Mouse (Mus musculus): ENCODE data around the gene Cav3. TPM values are rescaled to one million over a fixed set of nuclear protein-coding genes. Genes with fewer than 3 reads are reported as not detected.

The Cav3 gene
- total and polyA plus RNA-seq, 3 experiments = not detected

DNA sequence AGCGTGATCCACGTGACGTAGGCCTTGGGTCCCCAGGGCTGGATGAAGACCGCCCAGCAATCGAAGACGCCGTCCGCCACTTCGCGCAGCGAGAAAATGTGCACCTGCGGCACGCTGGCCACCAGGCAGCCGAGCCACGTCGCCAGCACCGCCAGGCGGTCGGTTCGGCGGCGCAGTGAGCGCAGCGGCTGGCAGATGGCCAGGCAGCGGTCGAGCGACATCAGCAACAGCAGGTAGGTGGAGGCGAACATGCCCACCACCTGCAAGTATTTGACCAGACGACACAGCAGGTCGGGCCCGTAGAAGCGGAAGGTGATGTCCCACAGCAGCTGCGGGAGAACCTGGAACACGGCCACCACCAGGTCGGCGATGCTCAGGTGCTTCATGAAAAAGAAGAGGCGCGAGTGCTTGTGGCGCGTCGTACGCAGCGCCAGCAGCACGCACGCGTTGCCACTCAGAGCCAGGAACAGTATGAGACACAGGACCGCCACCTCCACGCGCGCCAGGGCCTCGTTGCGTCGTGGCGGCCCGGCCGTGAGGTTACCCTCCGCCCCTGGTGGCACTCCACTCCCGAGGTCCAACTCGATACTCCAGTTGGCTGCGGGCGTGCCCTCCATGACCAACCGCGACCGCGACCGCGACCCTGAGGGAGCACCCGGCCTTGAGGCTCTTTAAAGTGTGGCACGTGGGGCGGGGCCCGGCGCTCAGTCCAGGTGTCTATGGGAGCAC lies 30.0 kb downstream of the Cav3 start:
- Histone ChIP-seq H3K4me2 (ENCODE audit: insufficient read depth, low read depth, poor library complexity, severe bottlenecking) (no peak overlapping the region), H3K27ac (ENCODE audit: insufficient read depth, low read depth) (no peak overlapping the region), H3K4me3 (replicated peaks in 1 of 3; ENCODE audit: low read depth in 2 of 3, low read length in 2 of 3, poor library complexity in 1 of 3) (no peak overlapping the region), H3K9me3 (replicated peaks; ENCODE audit: low read length) (peaks cover 16% of the 10 kb centered on the region), H3K27me3 (replicated peaks) (peaks cover 22% of the 10 kb centered on the region), H3K9ac (ENCODE audit: insufficient read depth, low read depth) (no peak overlapping the region), H3K79me2 (replicated peaks; ENCODE audit: control insufficient read depth, extremely low read depth, insufficient read depth, poor library complexity, severe bottlenecking) (no peaks in the 10 kb centered on the region), H3K36me3 (replicated peaks in 1 of 2; ENCODE audit: control insufficient read depth in 1 of 2, insufficient read depth in 1 of 2, low read length in 1 of 2) (no peaks in the 10 kb centered on the region), H3K4me1 (ENCODE audit: control insufficient read depth in 1 of 2, insufficient read depth in 2 of 2) (no peaks in the 10 kb centered on the region)
- TF ChIP-seq TCF12 (IDR thresholded peaks at IDR 0.05; ENCODE audit: low read depth, low read length) (no peak), USF2 (conservative IDR thresholded peaks at IDR 0.05; ENCODE audit: low read depth, low read length) (no peak), MEF2A (IDR thresholded peaks at IDR 0.05; ENCODE audit: borderline replicate concordance, low read depth, low read length) (no peak), ZKSCAN1 (IDR thresholded peaks at IDR 0.05; ENCODE audit: borderline replicate concordance, low read depth, low read length) (no peak)
- no peak for DNase-seq (ENCODE audit: extremely low read depth)
- dilution Hi-C loops (cut with MboI; ENCODE audit: extremely low pct_ligation_motif_present, extremely low pct_unique_long_range_greater_than_20kb, low sequenced_read_pairs) = no loop called here
- in situ Hi-C loops (cut with MboI; ENCODE audit: low pct_ligation_motif_present, low pct_unique_long_range_greater_than_20kb, low sequenced_read_pairs) = no loop called here

DNA sequence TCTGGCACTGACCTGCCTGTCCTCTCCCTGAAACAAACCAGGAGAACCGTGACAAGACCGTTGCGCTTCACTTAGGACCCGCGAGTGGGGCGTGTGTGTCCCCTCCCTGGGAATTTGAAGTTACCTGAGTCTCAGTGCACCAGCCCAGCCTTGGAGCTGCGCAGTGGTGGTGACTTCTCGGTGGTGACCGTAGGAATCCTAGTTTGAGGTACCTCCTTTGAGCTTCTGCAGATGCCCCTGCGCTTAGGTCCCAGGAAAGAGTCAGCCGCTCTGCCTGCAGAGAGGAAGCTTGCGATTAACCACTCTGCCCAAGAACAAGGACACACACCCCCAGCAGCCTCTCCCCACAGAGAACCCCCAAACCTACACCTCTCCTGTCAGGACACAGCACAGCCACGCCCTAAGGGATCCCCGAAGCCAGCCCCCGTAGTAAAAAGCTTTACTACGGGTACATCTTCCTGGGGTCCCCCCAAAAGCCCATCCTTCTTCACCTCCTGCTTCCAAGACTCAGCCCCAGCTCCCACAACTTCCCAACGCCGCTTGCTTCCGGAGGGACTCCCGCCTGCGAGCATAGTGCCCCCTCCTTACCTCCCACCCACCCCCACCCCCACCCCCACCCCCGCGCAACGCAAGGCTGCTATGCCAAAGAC lies 30.7 kb downstream of the Cav3 start, which contains the start of gene Oxtr:
Oxtr (minus strand) TSS at position 34 of the 650 bp plus-strand sequence.
- Histone ChIP-seq H3K4me2 (ENCODE audit: insufficient read depth, low read depth, poor library complexity, severe bottlenecking) (no peak within 1 kb of the TSS), H3K4me1 (ENCODE audit: control insufficient read depth in 1 of 2, insufficient read depth in 2 of 2) (no peaks in the 10 kb centered on the region), H3K27ac (ENCODE audit: insufficient read depth, low read depth) (no peak within 1 kb of the TSS), H3K9ac (ENCODE audit: insufficient read depth, low read depth) (no peak within 1 kb of the TSS), H3K4me3 (replicated peaks in 1 of 3; ENCODE audit: low read depth in 2 of 3, low read length in 2 of 3, poor library complexity in 1 of 3) (no peak within 1 kb of the TSS), H3K79me2 (replicated peaks; ENCODE audit: control insufficient read depth, extremely low read depth, insufficient read depth, poor library complexity, severe bottlenecking) (no peaks in the 10 kb centered on the region), H3K27me3 (replicated peaks) (peaks cover 21% of the 10 kb centered on the region), H3K9me3 (replicated peaks; ENCODE audit: low read length) (peaks cover 16% of the 10 kb centered on the region), H3K36me3 (replicated peaks in 1 of 2; ENCODE audit: control insufficient read depth in 1 of 2, insufficient read depth in 1 of 2, low read length in 1 of 2) (no peaks in the 10 kb centered on the region)
- in situ Hi-C loops (cut with MboI; ENCODE audit: low pct_ligation_motif_present, low pct_unique_long_range_greater_than_20kb, low sequenced_read_pairs) = no loop called here
- dilution Hi-C loops (cut with MboI; ENCODE audit: extremely low pct_ligation_motif_present, extremely low pct_unique_long_range_greater_than_20kb, low sequenced_read_pairs) = no loop called here
- DNase-seq (ENCODE audit: extremely low read depth) = no peak
- no peak for TF ChIP-seq MXI1 (IDR thresholded peaks at IDR 0.05; ENCODE audit: low read depth, low read length)
- no peak for TF ChIP-seq JUND (conservative IDR thresholded peaks at IDR 0.05; ENCODE audit: low read depth, low read length)
- no peak for TF ChIP-seq ZMIZ1 (IDR thresholded peaks at IDR 0.05; ENCODE audit: low read depth, low read length)
- TF ChIP-seq GABPA (IDR thresholded peaks at IDR 0.05; ENCODE audit: insufficient replicate concordance, low read depth, low read length) = no peak
- no peak for TF ChIP-seq CHD1 (IDR thresholded peaks at IDR 0.05; ENCODE audit: low read depth, low read length)
- TF ChIP-seq IRF4 (IDR thresholded peaks at IDR 0.05; ENCODE audit: low read depth, low read length) = no peak
- no peak for TF ChIP-seq RCOR1 (conservative IDR thresholded peaks at IDR 0.05; ENCODE audit: low read depth, low read length)
- no peak for TF ChIP-seq USF1 (IDR thresholded peaks at IDR 0.05; ENCODE audit: low read depth, low read length)
- no peak for TF ChIP-seq ETS1 (conservative IDR thresholded peaks at IDR 0.05; ENCODE audit: low read depth, low read length)
- no peak for TF ChIP-seq TCF12 (IDR thresholded peaks at IDR 0.05; ENCODE audit: low read depth, low read length)
- TF ChIP-seq SMC3 (IDR thresholded peaks at IDR 0.05; ENCODE audit: low read depth, low read length) = no peak
- TF ChIP-seq UBTF (IDR thresholded peaks at IDR 0.05; ENCODE audit: low read depth, low read length) = no peak
- TF ChIP-seq CHD2 (IDR thresholded peaks at IDR 0.05; ENCODE audit: low read length) = no peak
- no peak for TF ChIP-seq KAT2A (IDR thresholded peaks at IDR 0.05; ENCODE audit: insufficient replicate concordance, low read length)
- TF ChIP-seq EP300 (IDR thresholded peaks at IDR 0.05; ENCODE audit: low read length) = no peak
- TF ChIP-seq POLR2A (IDR thresholded peaks at IDR 0.05; ENCODE audit: low read depth, low read length) = no peak
- no peak for TF ChIP-seq ZKSCAN1 (IDR thresholded peaks at IDR 0.05; ENCODE audit: borderline replicate concordance, low read depth, low read length)
- no peak for TF ChIP-seq TBP (conservative IDR thresholded peaks at IDR 0.05; ENCODE audit: low read depth, low read length)
